Mouse (Mus musculus) liver, postnatal 0 days (tissue): ENCODE data around the gene Blm. TPM values are rescaled to one million over a fixed set of nuclear protein-coding genes. Genes with fewer than 3 reads are reported as not detected.

ENCODE experiments used
- ATAC-seq: fragments of 200-750 bp; cut with Nextera tagmentation; 2 replicates; pipeline ENCODE4 v1.8.0; 2017; ENCODE audit warnings: mild to moderate bottlenecking, moderate library complexity
- DNase-seq: peaks from one replicate; pipeline ENCODE4 v3.0.0-alpha.2; 2016
- H3K27ac ChIP-seq: fragments of 300-500 bp; sonication (generic); 2 replicates; pipeline ENCODE4 v1.5.1; 2014; ENCODE audit warnings: antibody characterized with exemption, moderate library complexity, mild to moderate bottlenecking, low read depth
- H3K27me3 ChIP-seq: fragments of 300-500 bp; sonication (generic); 2 replicates; pipeline ENCODE4 v1.6.1; 2014; ENCODE audit warnings: low read length, control low read depth, mixed read lengths; ENCODE audit not compliant: insufficient read depth
- H3K36me3 ChIP-seq: fragments of 300-500 bp; sonication (generic); replicated peaks from 2 replicates; pipeline ENCODE4 v1.6.1; 2014; ENCODE audit warnings: mild to moderate bottlenecking, control low read depth, low read length, moderate library complexity, mixed read lengths; ENCODE audit not compliant: insufficient read depth
- H3K4me1 ChIP-seq: fragments of 300-500 bp; sonication (generic); 2 replicates; pipeline ENCODE4 v1.6.1; 2014; ENCODE audit warnings: antibody characterized with exemption, mild to moderate bottlenecking, control low read depth; ENCODE audit not compliant: insufficient read depth
- H3K4me2 ChIP-seq: fragments of 300-500 bp; sonication (generic); 2 replicates; pipeline ENCODE4 v1.6.1; 2014; ENCODE audit warnings: low read depth, mild to moderate bottlenecking, low read length, moderate library complexity, mixed read lengths
- H3K4me3 ChIP-seq: fragments of 300-500 bp; sonication (generic); 2 replicates; pipeline ENCODE4 v1.5.1; 2014; ENCODE audit warnings: low read depth, low read length
- H3K9ac ChIP-seq: fragments of 300-500 bp; sonication (generic); replicated peaks from 2 replicates; pipeline ENCODE4 v1.6.1; 2014; ENCODE audit warnings: mild to moderate bottlenecking, moderate library complexity
- H3K9me3 ChIP-seq: fragments of 300-500 bp; sonication (generic); 2 replicates; pipeline ENCODE4 v1.6.1; 2016; ENCODE audit warnings: mild to moderate bottlenecking, control low read depth, low read length, mixed read lengths
- CTCF ChIP-seq: sonication (generic); IDR thresholded peaks from 2 replicates; pipeline ENCODE4 v1.5.1; 2016; ENCODE audit warnings: antibody characterized with exemption, low read depth
- EP300 ChIP-seq: IDR thresholded peaks from 2 replicates; pipeline ENCODE4 v1.6.1; 2016; ENCODE audit warnings: antibody characterized with exemption, low read depth, mild to moderate bottlenecking
- WGBS: fragments of 180-500 bp; shearing (Covaris S2); extraction: QIAGEN DNeasy Blood & Tissue Kit; methylation state at CpG from one replicate; pipeline ENCODE4 v1.1.7; 2014; ENCODE audit not compliant: insufficient replicate concordance; 5-methylcytosine and 5-hydroxymethylcytosine counted together
- polyA plus RNA-seq: library from polyadenylated mRNA; unstranded; fragments of >200 nt; fragmentation: Nextera tagmentation; extraction: Ambion mirVana; gene quantifications from 2 replicates; pipeline ENCODE4 v1.2.1, GENCODE M21; 2015

Blm gene
- polyA plus RNA-seq, 1 experiment from 2014 or later = 11.8 TPM

DNA sequence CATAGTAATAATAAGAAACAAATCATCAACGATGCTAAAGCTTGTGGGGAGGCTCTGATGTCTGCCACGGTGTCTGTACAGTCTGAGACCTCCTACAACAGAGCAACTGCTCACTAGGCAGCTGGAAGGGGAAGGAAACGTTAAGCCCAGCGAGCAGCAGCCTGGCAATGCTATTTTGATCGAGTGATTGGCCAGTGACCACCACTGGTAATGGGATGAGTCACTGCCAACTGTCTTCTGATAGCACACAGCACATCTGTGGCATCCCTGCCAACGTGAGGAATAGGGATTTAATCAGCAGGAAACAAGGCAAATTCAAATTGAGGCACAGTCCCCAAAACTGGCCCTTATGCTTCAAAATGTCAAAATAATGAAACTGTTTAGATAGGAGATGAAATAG, 39.7 kb downstream of the Blm start:
- no peaks in the 10 kb centered on the region for H3K9me3 ChIP-seq
- WGBS = 36% methylated on average over 6 of the region's 6 CpGs
- H3K36me3 ChIP-seq = peaks cover 45% of the 10 kb centered on the region
- TF ChIP-seq CTCF = no peak
- no peak for TF ChIP-seq EP300
- no peak overlapping the region for H3K4me3 ChIP-seq
- H3K27me3 ChIP-seq = no peaks in the 10 kb centered on the region
- no peak overlapping the region for H3K4me2 ChIP-seq
- peak; percentile 26; the same call in 1 of the 2 replicates for ATAC-seq
- no peak overlapping the region for H3K9ac ChIP-seq
- no peak overlapping the region for H3K27ac ChIP-seq
- peaks cover 13% of the 10 kb centered on the region for H3K4me1 ChIP-seq
- DNase-seq = no peak

DNA sequence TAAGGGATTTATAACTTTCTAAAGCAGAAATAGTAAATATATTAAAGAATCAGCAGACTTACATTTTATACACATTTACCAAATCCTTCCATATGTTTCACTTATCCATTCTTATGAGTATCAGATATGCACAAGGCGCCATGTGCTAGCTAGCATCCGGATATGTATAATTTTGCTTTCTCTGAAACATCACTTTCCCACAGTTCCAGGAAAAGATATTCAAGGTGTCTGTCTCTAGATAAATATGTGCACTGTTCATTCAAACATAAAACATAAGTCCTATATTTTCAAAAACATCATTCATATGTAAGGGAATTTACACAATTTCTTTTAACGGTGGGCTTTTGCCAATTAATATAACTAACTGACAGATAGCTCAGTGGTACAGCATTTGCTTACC, 42.9 kb downstream of the Blm start:
- no peak overlapping the region for H3K4me2 ChIP-seq
- TF ChIP-seq EP300 (no peak), CTCF (no peak)
- WGBS = 68% methylated on average over 3 of the region's 3 CpGs
- DNase-seq (no peak), ATAC-seq (no peak)
- no peaks in the 10 kb centered on the region for H3K27me3 ChIP-seq
- no peak overlapping the region for H3K9ac ChIP-seq
- H3K4me1 ChIP-seq = peaks cover 5% of the 10 kb centered on the region; the same call in 1 of the 2 replicates
- H3K36me3 ChIP-seq = peaks cover 46% of the 10 kb centered on the region
- H3K4me3 ChIP-seq = no peak overlapping the region
- H3K27ac ChIP-seq = no peak overlapping the region
- no peaks in the 10 kb centered on the region for H3K9me3 ChIP-seq

DNA sequence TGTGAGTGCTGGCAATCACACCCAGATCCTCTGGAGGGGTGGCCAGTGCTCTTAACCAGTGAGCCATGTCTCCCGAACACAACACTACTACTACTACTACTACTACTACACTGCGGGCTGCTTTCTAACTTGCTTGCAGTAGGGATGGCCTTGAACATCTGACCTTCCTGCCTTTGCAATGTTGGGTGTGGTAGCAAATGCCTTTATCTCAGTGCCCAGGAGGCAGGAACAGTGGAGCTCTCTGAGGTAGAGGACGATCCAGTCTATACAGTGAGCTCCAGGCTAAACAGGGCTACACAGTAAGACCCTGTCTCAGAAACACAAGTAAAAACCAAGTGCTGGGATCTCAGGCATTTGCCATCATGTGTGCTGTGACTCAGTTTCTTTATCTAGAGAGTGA, 43.8 kb downstream of the Blm start:
- peak; percentile 87 for ATAC-seq
- Histone ChIP-seq H3K4me2 (no peak overlapping the region), H3K27me3 (no peaks in the 10 kb centered on the region), H3K36me3 (peaks cover 40% of the 10 kb centered on the region), H3K9ac (no peak overlapping the region), H3K27ac (no peak overlapping the region), H3K4me3 (no peak overlapping the region), H3K9me3 (no peaks in the 10 kb centered on the region), H3K4me1 (peaks cover 5% of the 10 kb centered on the region; the same call in 1 of the 2 replicates)
- no peak for TF ChIP-seq EP300
- no peak for TF ChIP-seq CTCF
- WGBS = 44% methylated on average over 3 of the region's 3 CpGs
- no peak for DNase-seq

DNA sequence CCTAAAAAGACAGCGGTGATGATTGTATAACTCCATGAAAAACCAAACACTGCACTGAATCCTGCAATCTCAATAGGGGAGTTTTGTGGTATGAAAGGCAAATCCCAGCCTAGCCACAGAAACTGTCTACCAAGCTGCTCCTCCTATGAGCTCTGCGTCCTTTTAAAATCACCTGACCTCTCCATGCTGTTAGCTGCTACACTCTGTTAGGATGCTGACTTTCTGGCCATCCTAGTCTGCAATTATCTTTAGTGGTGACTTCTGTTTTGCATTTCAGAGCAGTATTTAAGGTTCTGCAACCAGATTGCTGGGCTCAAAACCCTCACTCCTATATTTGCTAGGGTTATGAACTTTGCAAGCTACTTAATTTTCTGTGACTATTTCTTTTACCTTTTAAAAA, 44.6 kb downstream of the Blm start:
- Histone ChIP-seq H3K4me3 (no peak overlapping the region), H3K36me3 (peaks cover 40% of the 10 kb centered on the region), H3K4me1 (peaks cover 5% of the 10 kb centered on the region; the same call in 1 of the 2 replicates), H3K9me3 (no peaks in the 10 kb centered on the region), H3K27ac (no peak overlapping the region), H3K4me2 (no peak overlapping the region), H3K27me3 (no peaks in the 10 kb centered on the region), H3K9ac (no peak overlapping the region)
- ATAC-seq (no peak), DNase-seq (no peak)
- TF ChIP-seq EP300 = no peak
- TF ChIP-seq CTCF = no peak
- WGBS = 94% methylated on average over 2 of the region's 2 CpGs

DNA sequence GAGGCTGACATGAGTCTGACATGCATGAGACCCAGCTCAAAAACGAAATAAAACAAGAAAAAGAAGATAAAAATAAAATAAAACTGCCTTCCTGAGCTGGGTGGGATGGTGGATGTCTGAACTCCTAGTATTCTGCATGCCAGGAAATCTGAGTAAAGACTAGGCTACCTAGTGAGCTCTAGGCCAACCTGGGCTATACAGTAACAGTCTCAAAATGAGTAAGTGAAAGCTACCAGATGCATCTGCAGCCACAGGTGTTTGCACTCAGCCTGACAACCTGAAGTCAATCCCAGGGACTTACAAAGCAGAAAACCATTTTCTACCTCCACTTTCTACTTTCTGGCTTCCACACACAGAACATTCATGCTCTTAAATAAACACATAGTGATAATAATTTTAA, 45.5 kb downstream of the Blm start:
- H3K9ac ChIP-seq = no peak overlapping the region

DNA sequence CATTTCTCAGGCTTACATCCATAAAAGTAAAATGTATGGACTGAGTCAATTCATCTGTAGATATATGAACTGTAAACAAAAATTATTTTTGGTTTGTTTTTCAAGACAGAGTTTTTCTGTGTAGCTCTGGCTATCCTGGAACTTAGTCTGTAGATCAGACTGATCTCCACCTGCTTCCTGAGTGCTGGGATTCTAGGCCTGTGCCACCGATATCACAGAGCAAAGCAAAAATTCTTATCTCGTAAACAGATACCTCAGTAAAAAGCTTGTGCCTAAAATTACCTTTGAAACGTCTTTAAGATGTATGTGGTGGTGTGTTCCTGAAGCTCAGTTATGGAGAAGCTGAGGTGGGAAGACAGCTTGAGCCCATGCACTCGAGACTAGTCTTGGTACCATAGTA, 47.7 kb downstream of the Blm start:
- Histone ChIP-seq H3K4me2 (no peak overlapping the region), H3K9me3 (no peaks in the 10 kb centered on the region), H3K27me3 (no peaks in the 10 kb centered on the region), H3K36me3 (peaks cover 19% of the 10 kb centered on the region; the same call in 1 of the 2 replicates), H3K4me3 (no peak overlapping the region), H3K27ac (no peak overlapping the region), H3K9ac (no peak overlapping the region), H3K4me1 (peaks cover 5% of the 10 kb centered on the region; the same call in 1 of the 2 replicates)
- TF ChIP-seq EP300 = no peak
- TF ChIP-seq CTCF = no peak
- ATAC-seq (no peak), DNase-seq (no peak)
- 59% methylated on average over 4 of the region's 4 CpGs for WGBS

More for the DNA sequence above, 45.5 kb downstream of the Blm start:
- no peak for TF ChIP-seq CTCF
- no peak for TF ChIP-seq EP300
- ATAC-seq (no peak), DNase-seq (no peak)
- no peaks in the 10 kb centered on the region for H3K27me3 ChIP-seq
- WGBS = 68% methylated on average over 1 of the region's 1 CpGs
- H3K4me1 ChIP-seq = peaks cover 5% of the 10 kb centered on the region; the same call in 1 of the 2 replicates
- H3K9me3 ChIP-seq = no peaks in the 10 kb centered on the region
- H3K4me3 ChIP-seq = no peak overlapping the region
- H3K36me3 ChIP-seq = peaks cover 31% of the 10 kb centered on the region
- H3K4me2 ChIP-seq = no peak overlapping the region
- no peak overlapping the region for H3K27ac ChIP-seq

DNA sequence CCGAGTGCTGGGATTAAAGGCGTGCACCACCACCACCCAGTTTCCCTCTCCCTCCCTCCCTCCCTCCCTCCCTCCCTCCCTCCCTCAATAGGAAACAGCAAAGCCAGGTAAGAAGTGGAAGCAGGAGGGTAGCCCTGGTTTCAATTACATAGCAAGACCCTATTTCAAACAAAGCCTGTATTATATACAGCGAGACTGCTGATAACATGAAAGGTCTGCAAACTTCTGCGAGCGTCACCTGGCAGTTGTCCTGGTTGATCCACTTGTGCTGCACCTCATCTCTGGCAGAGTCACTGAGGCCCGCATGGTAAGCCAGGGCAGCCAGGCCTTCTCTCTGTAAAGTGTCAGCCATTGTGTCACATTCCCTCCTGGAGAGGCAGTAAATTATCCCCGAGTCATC, 54.8 kb downstream of the Blm start:
- WGBS = 87% methylated on average over 7 of the region's 7 CpGs
- Histone ChIP-seq H3K4me3 (no peak overlapping the region), H3K4me2 (no peak overlapping the region), H3K4me1 (no peaks in the 10 kb centered on the region), H3K27ac (no peak overlapping the region), H3K36me3 (peaks cover 16% of the 10 kb centered on the region; the same call in 1 of the 2 replicates), H3K9me3 (no peaks in the 10 kb centered on the region), H3K27me3 (no peaks in the 10 kb centered on the region), H3K9ac (no peak overlapping the region)
- TF ChIP-seq EP300 (no peak), CTCF (no peak)
- no peak for ATAC-seq
- no peak for DNase-seq
